8 mouse cellular contexts compared by ENCODE assay signal in genomic region chr11:53567224-53568014, GRCm38 (mm10). TPM values are rescaled to one million over a fixed set of nuclear protein-coding genes. Genes with fewer than 3 reads are reported as not detected.
DNase-seq lines count a peak whose midpoint lies in the region; ATAC-seq lines count a peak whose summit lies in the region.

Kif3a (plus strand) TSS chr11:53567379.

- H3K9ac ChIP-seq in intestine, embryonic 14.5 days (ENCODE audit: low read length): peak within 1 kb of the TSS; percentile 72

- 0 out of 2 replicates have a peak within 1 kb of the TSS, but pooled peaks have one; percentile 23 for H3K27ac ChIP-seq in intestine, embryonic 14.5 days (ENCODE audit: low read depth)

- peak; percentile 93 to 95 for DNase-seq in adrenal gland, adult 18-20 months (ENCODE audit: low spot score in 2 of 2)
- DNase-seq in embryo, embryonic 11 days: peak; percentile 97
- peak; percentile 92 for DNase-seq in gastrocnemius, postnatal 25 days
- DNase-seq in intestine, embryonic 14.5 days (ENCODE audit: low spot score): peak; percentile 95
- peak; percentile 95 to 96 for DNase-seq in left cerebral cortex, postnatal 14 days (ENCODE audit: low spot score in 2 of 2)
- DNase-seq in mesoderm, embryonic 11.5 days (ENCODE audit: low read depth, low spot score): peak; percentile 99
- peak; percentile 93 to 94 for DNase-seq in right cerebral cortex, postnatal 36 days (ENCODE audit: low spot score in 2 of 2)
- peak; percentile 95 for DNase-seq in yolk sac, embryonic 10.5 days (ENCODE audit: low spot score)

- H3K36me3 ChIP-seq in intestine, embryonic 14.5 days (ENCODE audit: control insufficient read depth, insufficient read depth, low read length): no peaks in the 10 kb centered on the region

- peak within 1 kb of the TSS; percentile 68 for H3K4me2 ChIP-seq in intestine, embryonic 14.5 days (ENCODE audit: low read length)

- peak within 1 kb of the TSS; percentile 89 for H3K4me3 ChIP-seq in intestine, embryonic 14.5 days (ENCODE audit: low read depth, low read length)

- intact Hi-C loops in left cerebral cortex, postnatal 14 days (cut with DNase I): loop anchor here (5.0 kb wide), 1 partner anchor 75 kb away; no protein-coding TSS in a partner anchor

- WGBS in intestine, embryonic 14.5 days: under 1% methylated on average over 68 of the region's 69 CpGs

- ATAC-seq in intestine, embryonic 14.5 days (replicated peaks; ENCODE audit: low FRiP score, low TSS enrichment, low read depth): peak; percentile 96

- H3K4me1 ChIP-seq in intestine, embryonic 14.5 days (replicated peaks; ENCODE audit: control insufficient read depth, insufficient read depth, low read length): peaks cover 11% of the 10 kb centered on the region; the same call in 1 of the 2 replicates

- no peaks in the 10 kb centered on the region for H3K27me3 ChIP-seq in intestine, embryonic 14.5 days (replicated peaks; ENCODE audit: control insufficient read depth, insufficient read depth, low read length)

- H3K9me3 ChIP-seq in intestine, embryonic 14.5 days (ENCODE audit: control insufficient read depth, low read length): no peaks in the 10 kb centered on the region

RNA-seq across cellular contexts. Expression of gene Kif3a, which starts in this region (rescaled TPM):
- 10 to 100 TPM; 23.2 to 25.9 TPM for total RNA-seq in adrenal gland, adult 18-20 months (2021)
- 1 to 10 TPM; 4.0 to 5.3 TPM for total RNA-seq in gastrocnemius, postnatal 25 days (2021)
- 58.7 and 63.5 TPM in 2 replicates for polyA plus RNA-seq in intestine, embryonic 14.5 days (2014; fragmentation: Nextera tagmentation; extraction: Ambion mirVana)
- 100 to 1,000 TPM; 137 to 147 TPM for total RNA-seq in left cerebral cortex, postnatal 14 days (2021)

Comparison
In these comparisons a context has a peak if more than half of its experiments do, and no peak if none do; other contexts are left out.
1. Peak in every context shown above with its lines: DNase-seq, ATAC-seq, H3K4me3 ChIP-seq and H3K27ac ChIP-seq.
2. RNA of gene Kif3a (total RNA-seq): 137 to 147 TPM in left cerebral cortex, postnatal 14 days; 23.2 to 25.9 TPM in adrenal gland, adult 18-20 months and 4.0 to 5.3 TPM in gastrocnemius, postnatal 25 days; every median in the first group is over 4 times any median in the second.